Mouse (Mus musculus): ENCODE results near the gene Prr14.

GRCm38 (mm10) chr7:127485416-127485815, 26.0 kb downstream of the Prr14 start:
- no peak for TF ChIP-seq MAX (IDR thresholded peaks at IDR 0.05)
- TF ChIP-seq CTCF (IDR thresholded peaks at IDR 0.05; ENCODE audit: control insufficient read depth, insufficient read depth, insufficient read length) = no peak
- TF ChIP-seq CEBPB (IDR thresholded peaks at IDR 0.05; ENCODE audit: low read depth) = no peak
- no peak for TF ChIP-seq MYOG (IDR thresholded peaks at IDR 0.05; ENCODE audit: control insufficient read depth, extremely low read depth, insufficient read length)
- no peak for TF ChIP-seq USF1 (IDR thresholded peaks at IDR 0.05; ENCODE audit: low read depth)

Data from C2C12 (cell line).